Mouse (Mus musculus) G1E (cell line): Measurements from ENCODE around the gene Ankdd1b.

Experiments
- CTCF ChIP-seq: IDR thresholded peaks from 2 replicates; pipeline ENCODE4 v1.5.1; 2012; ENCODE audit warnings: low read depth, low read length, inconsistent platforms, mixed read lengths
- POLR2AphosphoS5 ChIP-seq: IDR thresholded peaks from 2 replicates; pipeline ENCODE4 v1.6.1; 2012; ENCODE audit warnings: low read depth, low read length, inconsistent platforms; ENCODE audit not compliant: insufficient replicate concordance

- TF ChIP-seq CTCF = no peak
- TF ChIP-seq POLR2AphosphoS5 = no peak
Observed at GRCm38 (mm10) chr13:96506313-96506712, 35.3 kb upstream of the Ankdd1b start.
